Mouse (Mus musculus): ENCODE results near the gene Ctnnbl1. TPM values are rescaled to one million over a fixed set of nuclear protein-coding genes. Genes with fewer than 3 reads are reported as not detected.
A peak's percentile ranks its signal among the peaks of the same experiment; 100 is the strongest.

The Ctnnbl1 gene
- total RNA-seq, 1 experiment from 2014 or later = 42.1 TPM

DNA sequence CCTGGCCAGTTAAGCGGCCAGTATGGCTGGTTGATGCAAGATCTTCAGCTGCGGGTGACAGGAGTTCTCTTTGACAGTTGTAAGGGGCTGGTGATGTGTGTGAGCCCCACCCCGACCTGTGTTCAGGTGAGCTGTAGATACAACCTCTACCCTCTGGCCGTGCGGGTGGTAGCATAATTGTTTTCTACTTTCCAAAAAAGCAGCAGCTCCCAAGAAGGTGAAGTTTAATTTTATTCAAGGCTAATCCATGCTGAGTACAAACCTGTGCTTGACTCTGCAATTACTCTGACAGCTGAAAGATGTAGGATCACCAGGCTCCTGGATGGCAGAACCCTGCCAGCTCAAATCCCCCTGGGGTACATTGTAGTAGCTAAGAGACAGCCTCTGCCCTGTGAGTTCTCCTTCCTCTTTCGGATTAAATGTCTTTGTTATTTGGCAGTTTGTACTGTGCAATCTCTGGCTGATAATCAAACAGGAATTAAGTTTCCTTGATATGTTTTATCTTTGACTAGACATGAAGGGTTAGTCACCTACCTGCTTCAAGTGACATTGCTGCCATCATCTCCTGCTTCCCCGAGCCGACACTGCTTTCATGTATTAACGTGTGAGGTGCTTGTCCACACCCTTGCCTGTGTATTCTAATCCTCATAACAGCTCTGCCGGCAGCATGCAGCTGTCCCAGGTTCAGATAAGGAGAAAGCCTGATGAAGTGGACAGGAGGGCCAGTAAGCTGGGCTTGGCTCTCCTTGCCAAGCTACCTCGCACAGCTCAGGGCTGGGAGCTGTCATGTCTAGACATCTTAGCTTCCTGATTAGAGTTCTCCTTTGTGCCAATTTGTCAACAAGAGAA lies 77.1 kb downstream of the Ctnnbl1 start:
- no peak for ATAC-seq (replicated peaks; ENCODE audit: low read depth, poor library complexity, severe bottlenecking)

DNA sequence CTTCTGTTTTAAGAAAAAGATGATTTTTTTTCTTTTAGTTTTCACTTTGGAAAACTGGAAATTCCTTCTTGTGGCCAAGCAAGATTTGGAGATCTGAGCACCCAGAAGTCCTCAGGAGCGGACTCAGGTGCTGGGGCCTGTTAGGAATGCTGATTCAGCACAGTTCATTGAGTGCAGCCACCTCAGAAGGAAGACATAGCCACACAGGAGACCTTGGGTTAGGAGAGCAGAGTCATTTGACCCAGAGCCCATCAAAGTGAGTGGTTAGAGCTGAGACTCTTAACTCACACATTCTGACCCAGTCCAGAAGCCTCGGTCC lies 77.7 kb downstream of the Ctnnbl1 start:
- no peak for ATAC-seq (replicated peaks; ENCODE audit: low read depth, poor library complexity, severe bottlenecking)

DNA sequence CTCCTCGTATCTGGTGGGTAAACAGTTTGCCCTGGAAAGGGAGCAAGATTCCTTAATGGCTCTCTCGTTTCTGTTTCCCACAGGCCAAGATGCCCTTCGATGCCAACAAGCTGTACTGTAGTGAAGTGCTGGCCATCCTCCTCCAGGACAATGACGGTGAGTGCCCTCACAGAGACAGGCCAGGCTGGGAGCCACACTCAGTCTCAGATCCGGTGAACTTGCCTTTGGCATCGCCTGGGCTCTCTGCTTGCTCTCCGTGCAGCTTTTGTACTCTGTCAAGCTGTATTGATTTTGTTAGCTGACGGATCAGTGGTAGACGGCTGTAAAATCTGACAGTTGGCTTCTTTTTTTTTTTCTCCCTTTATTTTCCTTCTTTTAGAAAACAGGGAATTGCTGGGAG lies 80.5 kb downstream of the Ctnnbl1 start:
- no peak for ATAC-seq (replicated peaks; ENCODE audit: low read depth, poor library complexity, severe bottlenecking)

DNA sequence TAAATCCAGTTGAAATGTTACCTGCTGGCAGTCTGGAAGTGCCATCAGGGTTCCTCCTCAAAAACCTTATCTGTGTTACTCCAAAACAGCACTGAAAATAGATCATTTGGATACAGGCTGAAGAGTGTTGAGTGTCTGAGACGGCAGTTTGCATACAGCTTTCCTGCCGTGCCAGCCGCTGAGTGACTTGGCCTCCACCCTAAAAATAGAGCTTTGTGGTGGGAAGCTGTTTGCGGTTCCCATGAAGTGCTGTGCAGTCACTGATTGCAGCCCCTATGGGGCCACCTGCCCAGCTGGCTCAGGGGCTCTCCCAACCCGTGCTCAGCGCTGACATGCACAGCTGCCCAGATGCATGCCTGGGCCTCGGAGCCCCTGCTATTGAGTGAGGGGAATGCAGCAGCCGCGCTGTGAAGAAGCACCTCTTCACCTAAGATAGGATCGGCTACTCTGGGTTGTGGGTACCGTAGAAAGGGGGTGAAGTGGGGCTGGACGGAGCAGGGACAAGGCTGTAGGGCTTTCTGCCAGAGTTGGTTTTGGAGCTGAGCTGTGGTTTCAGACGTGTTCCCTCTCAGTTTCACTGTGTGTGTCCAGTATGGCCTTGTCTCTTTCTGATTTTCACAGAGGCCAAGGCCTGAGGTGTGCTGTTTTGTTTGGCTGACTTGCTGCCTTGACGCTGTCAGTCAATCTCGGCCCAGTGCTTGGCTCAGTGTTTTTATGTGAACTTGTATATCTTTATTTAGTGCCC lies 81.5 kb downstream of the Ctnnbl1 start:
- peak; percentile 97 for ATAC-seq (replicated peaks; ENCODE audit: low read depth, poor library complexity, severe bottlenecking)

DNA sequence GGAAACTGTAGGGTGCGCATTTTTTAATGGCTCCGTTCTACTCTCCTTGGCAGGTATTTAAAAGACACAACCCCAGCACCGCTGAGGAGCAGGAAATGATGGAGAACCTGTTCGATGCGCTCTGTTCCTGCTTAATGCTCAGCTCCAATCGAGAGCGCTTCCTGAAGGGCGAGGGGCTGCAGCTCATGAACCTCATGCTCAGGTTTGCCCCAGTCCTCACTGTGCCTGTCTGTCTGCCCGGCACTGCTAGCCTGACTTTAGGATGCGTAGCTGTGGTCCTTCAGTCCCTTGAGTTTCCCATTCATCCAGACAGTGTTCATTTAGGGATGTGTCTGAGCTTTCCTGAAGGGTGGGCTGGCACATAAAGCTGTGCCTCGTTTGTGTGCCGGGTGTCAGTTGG lies 82.2 kb downstream of the Ctnnbl1 start:
- no peak for ATAC-seq (replicated peaks; ENCODE audit: low read depth, poor library complexity, severe bottlenecking)

DNA sequence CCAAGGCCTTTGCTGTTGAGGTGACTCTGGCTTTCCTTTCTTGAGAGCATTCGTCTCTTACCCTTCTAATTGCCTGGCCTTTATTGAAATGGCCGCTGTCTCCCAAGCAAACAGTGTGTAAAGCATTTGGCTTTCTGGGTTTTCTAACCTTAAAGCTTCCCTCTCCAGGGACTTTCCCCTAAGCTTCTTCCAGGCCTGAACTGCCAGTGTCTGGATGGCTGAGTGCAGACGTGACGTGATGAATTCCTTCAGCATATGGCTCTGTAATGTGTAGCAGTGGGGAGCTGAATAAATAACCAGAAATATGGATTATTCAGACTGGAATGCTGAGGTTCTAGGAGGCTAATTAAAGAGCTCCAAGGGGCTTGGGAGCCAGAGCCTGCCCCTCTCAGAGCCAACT lies 84.1 kb downstream of the Ctnnbl1 start:
- no peak for ATAC-seq (replicated peaks; ENCODE audit: low read depth, poor library complexity, severe bottlenecking)

DNA sequence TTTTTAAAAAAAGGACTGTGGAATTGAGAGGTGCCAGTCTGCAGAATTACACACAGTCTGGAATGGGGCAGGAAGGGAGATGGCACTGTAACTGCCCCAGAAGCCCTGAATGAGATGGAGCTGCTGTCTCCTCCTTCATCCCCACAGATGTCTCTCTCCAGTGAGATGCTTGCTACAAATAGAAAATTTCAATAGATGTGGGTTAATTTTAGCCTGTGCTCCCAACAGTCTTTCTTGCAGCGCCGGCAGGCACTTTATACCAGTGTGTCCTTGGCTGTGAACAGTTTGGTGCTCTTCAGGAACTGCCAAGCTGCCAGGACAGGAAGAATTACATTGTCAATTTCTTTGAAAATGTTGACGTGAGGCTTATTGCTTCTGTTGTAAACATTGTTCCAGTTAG lies 86.3 kb downstream of the Ctnnbl1 start:
- ATAC-seq (replicated peaks; ENCODE audit: low read depth, poor library complexity, severe bottlenecking) = no peak

DNA sequence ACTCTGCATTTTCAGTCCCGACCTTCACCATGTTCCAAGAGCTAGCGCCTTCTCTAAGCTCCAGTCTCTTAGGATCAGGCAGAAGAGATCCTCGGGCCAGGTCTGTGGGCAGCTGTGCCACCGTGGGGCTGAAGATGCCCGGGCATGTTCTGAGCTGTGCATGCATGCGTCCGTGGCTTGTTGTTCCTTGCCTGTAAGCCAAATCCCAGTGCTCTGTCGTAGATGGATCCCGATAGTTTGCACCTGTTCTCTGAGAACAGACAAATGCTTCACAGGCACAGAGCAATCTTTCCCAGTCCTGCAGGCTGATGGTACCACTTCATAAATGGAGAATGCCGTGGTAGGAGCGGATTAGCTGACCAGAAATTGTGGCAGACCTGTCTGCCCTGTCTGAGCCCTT lies 87.0 kb downstream of the Ctnnbl1 start:
- ATAC-seq (replicated peaks; ENCODE audit: low read depth, poor library complexity, severe bottlenecking) = no peak

DNA sequence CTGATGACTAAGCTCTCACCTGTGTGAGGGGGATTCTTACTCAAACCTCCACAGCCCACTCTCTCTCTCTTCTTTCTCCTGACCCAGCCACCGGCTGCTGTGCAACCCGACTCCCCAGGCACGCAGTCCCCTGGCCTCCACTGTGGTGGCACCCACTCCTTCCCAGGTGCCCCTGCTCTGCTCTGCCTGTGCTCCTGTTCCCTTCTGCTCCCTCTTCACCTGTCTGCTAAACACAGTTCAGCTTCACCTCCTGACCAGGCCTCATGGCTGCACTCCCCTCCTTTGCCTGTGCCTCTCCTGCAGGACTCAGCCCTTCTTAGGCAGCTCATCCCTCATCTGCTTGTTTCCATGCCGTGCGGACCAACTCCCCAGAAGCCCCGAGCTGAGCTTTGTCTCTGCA lies 92.9 kb downstream of the Ctnnbl1 start:
- ATAC-seq (replicated peaks; ENCODE audit: low read depth, poor library complexity, severe bottlenecking) = no peak

DNA sequence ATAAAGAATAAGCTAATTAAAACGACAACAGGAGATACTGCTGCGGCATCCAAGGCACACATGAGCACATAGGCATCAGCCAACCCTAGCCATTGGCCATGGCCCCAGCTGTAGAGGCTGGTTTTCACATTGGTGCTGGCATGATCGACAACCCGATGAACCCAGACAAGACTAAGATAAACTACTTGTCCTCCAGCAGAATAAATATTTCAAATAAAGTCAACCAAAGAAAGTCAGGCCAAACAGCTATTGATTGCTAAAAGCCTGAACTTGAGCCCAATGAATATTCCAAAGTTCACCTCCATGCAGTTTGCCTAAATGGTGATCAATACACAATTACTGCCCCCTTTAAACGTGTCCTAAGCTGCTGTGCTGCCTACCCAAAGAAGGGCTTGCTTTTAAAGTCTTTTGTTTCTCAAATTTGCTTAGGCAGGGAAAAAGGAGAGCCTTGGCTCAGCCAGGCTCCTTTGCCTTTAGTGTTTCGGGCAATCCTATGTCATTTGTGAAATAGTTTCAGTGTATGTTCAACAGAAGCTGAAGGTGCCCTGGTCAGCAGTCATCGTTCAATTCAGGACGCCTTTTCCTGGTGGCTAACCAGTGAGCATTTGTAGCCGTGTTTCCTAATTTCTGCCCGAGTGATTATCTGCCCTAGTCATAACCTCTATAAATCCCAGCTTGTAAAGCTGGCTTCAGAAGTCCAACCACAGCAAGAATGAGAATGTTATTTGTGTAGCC lies 93.6 kb downstream of the Ctnnbl1 start:
- ATAC-seq (replicated peaks; ENCODE audit: low read depth, poor library complexity, severe bottlenecking) = no peak

DNA sequence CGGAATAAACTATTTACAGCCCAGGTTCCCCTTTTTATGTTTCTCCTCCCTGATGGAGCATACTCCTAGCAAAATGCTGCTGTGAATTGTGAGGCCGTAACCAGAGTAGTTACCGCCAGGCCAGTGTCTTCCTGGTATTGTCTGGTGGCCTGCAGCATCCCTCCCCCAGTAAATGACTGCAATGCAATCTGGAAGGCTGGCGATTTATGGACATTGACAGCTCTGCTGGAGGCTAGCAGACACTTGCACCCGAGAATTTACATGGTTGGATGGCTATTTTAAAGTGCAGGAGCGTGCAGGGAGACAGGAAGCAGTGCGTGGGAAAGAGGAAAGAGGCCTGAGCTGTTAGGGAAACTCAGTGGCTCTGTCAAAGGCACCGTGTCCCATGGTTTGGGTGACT lies 99.8 kb downstream of the Ctnnbl1 start:
- ATAC-seq (replicated peaks; ENCODE audit: low read depth, poor library complexity, severe bottlenecking) = no peak

DNA sequence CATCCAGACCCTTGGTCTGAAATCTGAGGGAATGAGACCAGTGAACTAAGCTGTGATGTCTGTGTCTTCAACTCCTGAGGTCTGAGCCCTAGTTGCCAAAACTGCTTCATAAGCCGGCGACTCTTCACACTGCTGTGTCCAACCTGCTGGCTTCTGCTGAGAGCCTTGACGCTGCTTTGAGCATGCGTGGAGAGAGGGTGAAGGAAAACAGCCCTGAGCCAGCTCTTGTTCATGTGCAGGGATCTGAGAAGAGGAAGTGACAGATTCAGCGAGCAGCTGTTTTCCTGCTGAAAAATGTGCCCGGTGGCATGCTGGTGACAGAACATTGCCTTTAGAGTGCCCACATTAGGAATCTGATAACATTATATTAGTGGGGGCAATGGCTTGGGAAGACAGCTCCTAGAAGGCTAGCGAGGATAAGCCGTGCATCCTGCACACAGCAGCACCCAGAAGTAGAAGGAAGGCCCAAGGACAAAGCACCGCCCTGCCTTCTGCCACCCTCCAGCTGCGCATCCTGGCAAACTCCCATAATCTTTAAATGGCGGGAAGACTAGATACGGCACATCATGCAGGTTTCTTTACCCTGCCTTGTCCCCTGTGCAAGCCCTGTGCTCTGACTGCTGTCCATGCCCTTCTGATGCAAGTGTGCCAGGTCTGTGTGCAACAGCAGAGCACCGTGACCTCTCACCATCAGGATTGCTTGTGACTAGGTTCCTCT lies 101.2 kb downstream of the Ctnnbl1 start:
- no peak for ATAC-seq (replicated peaks; ENCODE audit: low read depth, poor library complexity, severe bottlenecking)

DNA sequence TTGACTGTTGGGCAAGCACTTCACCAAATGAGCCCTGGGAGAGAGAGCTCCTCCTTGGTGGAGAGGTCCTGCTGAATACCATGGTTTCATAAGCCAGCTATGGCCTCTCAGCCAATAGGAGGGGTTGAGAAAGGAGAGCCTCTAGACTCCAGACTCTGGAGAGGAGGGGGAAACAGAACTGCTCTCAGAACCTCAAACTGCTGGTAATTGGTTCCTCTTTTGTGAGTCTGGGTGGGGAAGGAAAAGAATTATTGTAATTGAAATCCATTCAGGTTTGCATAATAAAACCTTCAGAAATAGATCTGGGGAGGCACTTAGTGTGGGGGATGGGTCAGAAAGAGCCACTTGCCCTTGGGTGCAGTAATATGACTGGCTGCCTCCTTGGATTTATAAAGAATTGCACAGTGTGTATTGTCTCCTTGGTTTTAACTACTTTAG lies 103.5 kb downstream of the Ctnnbl1 start:
- ATAC-seq (replicated peaks; ENCODE audit: low read depth, poor library complexity, severe bottlenecking) = peak; percentile 90

DNA sequence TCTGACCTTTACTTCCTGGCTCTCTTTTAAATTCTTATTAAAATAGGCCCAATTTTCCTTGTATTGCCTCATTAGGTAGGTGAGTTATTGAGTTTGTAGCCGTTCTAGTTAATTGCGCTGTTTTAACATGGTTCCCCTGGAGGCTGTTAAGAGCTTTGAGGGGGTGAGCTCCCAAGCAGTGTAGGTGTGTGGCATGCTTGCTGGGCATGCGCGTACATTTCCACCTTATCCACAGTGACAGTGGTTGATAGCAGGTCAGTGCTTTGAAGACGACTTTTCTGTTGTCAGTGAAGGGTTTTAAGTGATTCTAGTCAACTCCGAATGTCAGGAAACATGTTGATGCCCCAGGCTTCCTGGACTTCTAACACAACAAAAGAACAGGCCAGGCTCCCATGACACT lies 103.9 kb downstream of the Ctnnbl1 start:
- ATAC-seq (replicated peaks; ENCODE audit: low read depth, poor library complexity, severe bottlenecking) = no peak

DNA sequence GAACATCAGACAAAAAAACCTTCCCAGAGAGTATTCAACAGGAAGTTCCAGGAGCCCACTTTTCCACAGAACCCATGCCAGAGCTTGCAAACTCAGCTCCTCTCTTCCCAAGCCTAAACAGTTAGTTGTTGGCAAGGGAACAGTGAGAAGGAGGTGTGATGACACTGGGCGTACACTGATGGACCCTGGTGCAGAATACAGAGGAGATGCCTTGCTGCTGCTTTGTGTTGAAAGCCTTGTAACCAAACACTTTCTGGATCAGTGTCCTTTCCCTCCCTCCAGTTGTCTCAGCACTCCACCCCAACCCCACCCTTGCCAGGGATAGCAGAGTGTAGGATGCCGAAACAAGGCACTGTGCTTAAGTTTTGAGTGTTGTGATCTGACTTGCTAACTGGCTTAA lies 107.5 kb downstream of the Ctnnbl1 start:
- ATAC-seq (replicated peaks; ENCODE audit: low read depth, poor library complexity, severe bottlenecking) = no peak

DNA sequence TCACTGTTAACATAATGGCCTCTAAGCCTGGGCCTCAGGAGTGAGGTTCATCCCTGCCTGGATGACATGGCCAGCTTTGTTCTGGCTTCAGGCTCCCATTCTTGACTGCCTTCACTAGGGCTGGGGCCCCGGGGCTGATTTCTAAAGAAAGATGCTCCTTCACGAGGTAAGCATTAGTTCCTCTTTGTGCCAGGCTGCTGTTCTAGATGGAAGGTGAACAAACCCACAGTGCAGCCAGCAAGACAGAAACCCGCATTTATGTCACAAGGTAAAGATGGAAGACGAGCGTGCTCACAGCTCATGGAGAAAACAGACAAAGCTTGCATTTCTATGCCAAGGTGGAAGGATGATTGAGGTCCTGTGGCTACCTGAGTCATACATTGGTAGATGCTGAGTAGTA lies 108.6 kb downstream of the Ctnnbl1 start:
- no peak for ATAC-seq (replicated peaks; ENCODE audit: low read depth, poor library complexity, severe bottlenecking)

DNA sequence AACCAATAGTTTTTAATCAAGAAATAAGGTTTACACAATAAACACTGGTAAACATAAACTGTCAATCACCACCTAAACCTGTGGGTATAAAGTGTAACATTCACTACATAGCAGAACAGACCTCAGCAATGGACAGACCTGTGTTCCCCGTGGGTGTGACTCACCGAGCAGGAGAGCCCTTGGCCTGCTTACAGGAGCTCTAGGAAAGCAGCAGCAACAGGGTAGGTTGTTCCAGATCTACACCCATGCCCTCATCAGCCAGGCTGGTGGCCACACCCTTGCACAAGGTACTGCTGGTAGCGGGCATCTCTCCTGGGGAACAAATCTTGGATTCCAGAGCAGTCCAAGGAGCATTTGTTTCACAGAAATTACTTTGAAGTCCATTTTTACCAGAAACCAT lies 115.9 kb downstream of the Ctnnbl1 start:
- no peak for ATAC-seq (replicated peaks; ENCODE audit: low read depth, poor library complexity, severe bottlenecking)

DNA sequence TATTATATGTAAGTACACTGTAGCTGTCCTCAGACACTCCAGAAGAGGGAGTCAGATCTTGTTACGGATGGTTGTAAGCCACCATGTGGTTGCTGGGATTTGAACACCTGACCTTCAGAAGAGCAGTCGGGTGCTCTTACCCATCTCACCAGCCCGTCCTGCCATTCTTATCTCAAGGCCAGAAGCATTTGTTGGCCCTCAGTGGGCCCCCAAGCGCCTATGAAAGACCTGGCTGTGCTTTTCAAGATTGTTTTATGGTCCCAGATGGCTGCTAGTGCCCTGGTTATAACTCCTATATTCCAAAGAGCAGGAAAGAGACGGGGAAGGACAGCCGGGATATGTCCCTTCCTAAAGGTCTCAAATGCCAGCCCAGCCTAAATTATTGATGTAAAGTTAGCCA lies 118.6 kb downstream of the Ctnnbl1 start:
- no peak for ATAC-seq (replicated peaks; ENCODE audit: low read depth, poor library complexity, severe bottlenecking)

DNA sequence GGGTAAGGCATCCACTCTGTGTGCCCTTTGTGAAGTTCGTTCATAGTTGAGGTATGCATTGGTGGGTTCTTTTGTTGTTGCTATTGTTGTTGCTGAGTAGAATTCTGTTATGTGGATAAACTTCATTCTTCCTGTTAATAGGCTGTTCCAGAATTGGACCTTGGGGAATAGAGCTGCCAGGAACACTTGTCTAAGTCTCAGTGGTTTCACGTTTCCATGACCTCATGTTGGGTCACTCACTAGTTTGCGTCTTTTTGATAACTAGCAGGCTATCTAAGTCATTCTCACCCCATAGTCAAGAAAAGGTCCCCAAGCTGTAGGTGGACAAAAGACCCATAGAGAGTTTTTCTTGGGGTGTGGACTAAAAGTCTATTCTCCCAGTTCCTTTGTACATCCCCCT lies 120.3 kb downstream of the Ctnnbl1 start:
- no peak for ATAC-seq (replicated peaks; ENCODE audit: low read depth, poor library complexity, severe bottlenecking)

DNA sequence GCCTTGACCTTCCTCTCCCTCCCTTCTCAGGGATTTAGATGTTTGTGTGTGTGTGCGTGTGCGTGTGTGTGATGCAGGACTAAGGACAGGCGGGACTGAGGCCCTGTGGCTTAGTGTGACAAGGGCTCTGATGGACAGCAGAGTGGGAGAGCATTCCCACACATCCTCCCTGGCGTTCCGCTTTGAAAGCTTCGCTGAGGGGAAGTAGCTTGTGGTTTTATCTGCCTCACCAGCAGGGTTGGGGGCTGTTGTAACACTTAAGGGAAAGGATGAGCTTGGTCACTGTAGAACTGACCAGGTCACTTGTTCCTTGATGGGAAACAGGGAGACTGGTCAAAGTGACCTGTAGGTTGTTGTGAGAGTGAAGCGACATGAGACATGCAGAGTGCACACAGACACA lies 121.1 kb downstream of the Ctnnbl1 start:
- ATAC-seq (replicated peaks; ENCODE audit: low read depth, poor library complexity, severe bottlenecking) = peak; percentile 45; the same call in 1 of the 2 replicates

Measured in common myeloid progenitor, adult 5-6 weeks (primary cell).